Mouse (Mus musculus): ENCODE measurements at regions not wholly inside any gene's neighbourhood (a gene's known extent, or its start where the extent isn't known, plus 50 kb on each side); places are given as distances from the start of the nearest gene placed in this dataset.

- Histone ChIP-seq H3K4me3 (ENCODE audit: low read depth, low read length) (no peak overlapping the region), H3K9me3 (replicated peaks; ENCODE audit: control insufficient read depth, insufficient read depth, low read length, poor library complexity, severe bottlenecking) (no peaks in the 10 kb centered on the region), H3K27ac (ENCODE audit: insufficient read depth, low read length) (no peak overlapping the region), H3K4me1 (ENCODE audit: control insufficient read depth, insufficient read depth, low read length) (no peaks in the 10 kb centered on the region), H3K9ac (ENCODE audit: low read depth, poor library complexity, severe bottlenecking) (no peak overlapping the region), H3K27me3 (ENCODE audit: control insufficient read depth, insufficient read depth, low read length, poor library complexity, severe bottlenecking) (no peaks in the 10 kb centered on the region), H3K36me3 (ENCODE audit: control insufficient read depth, insufficient read depth, low read length, poor library complexity, severe bottlenecking) (no peaks in the 10 kb centered on the region)
- TF ChIP-seq EP300 (IDR thresholded peaks at IDR 0.05; ENCODE audit: insufficient read depth, low read depth, low read length) = no peak
- no peak for TF ChIP-seq POLR2A (IDR thresholded peaks at IDR 0.05; ENCODE audit: insufficient read depth, low read length)
These were observed 67.0 kb upstream of the Ssx2ip start for GRCm38 (mm10) chr3:146337429-146337828.

- H3K27me3 ChIP-seq (ENCODE audit: control insufficient read depth, insufficient read depth, low read length, poor library complexity, severe bottlenecking) = no peaks in the 10 kb centered on the region
- TF ChIP-seq POLR2A (IDR thresholded peaks at IDR 0.05; ENCODE audit: insufficient read depth, low read length) (no peak), EP300 (IDR thresholded peaks at IDR 0.05; ENCODE audit: insufficient read depth, low read depth, low read length) (no peak), CTCF (IDR thresholded peaks at IDR 0.05; ENCODE audit: low read depth, low read length) (no peak)
- no peaks in the 10 kb centered on the region for H3K9me3 ChIP-seq (replicated peaks; ENCODE audit: control insufficient read depth, insufficient read depth, low read length, poor library complexity, severe bottlenecking)
- no peaks in the 10 kb centered on the region for H3K36me3 ChIP-seq (ENCODE audit: control insufficient read depth, insufficient read depth, low read length, poor library complexity, severe bottlenecking)
- no peaks in the 10 kb centered on the region for H3K4me1 ChIP-seq (ENCODE audit: control insufficient read depth, insufficient read depth, low read length)
- no peak overlapping the region for H3K9ac ChIP-seq (ENCODE audit: low read depth, poor library complexity, severe bottlenecking)
- H3K27ac ChIP-seq (ENCODE audit: insufficient read depth, low read length) = no peak overlapping the region
- no peak overlapping the region for H3K4me3 ChIP-seq (ENCODE audit: low read depth, low read length)
These were observed 66.6 kb upstream of the Ssx2ip start for GRCm38 (mm10) chr3:146337861-146338281.

- no peaks in the 10 kb centered on the region for H3K9me3 ChIP-seq (replicated peaks; ENCODE audit: control insufficient read depth, insufficient read depth, low read length, poor library complexity, severe bottlenecking)
- H3K36me3 ChIP-seq (ENCODE audit: control insufficient read depth, insufficient read depth, low read length, poor library complexity, severe bottlenecking) = no peaks in the 10 kb centered on the region
- no peak overlapping the region for H3K4me3 ChIP-seq (ENCODE audit: low read depth, low read length)
- H3K4me1 ChIP-seq (ENCODE audit: control insufficient read depth, insufficient read depth, low read length) = no peaks in the 10 kb centered on the region
- no peak for TF ChIP-seq POLR2A (IDR thresholded peaks at IDR 0.05; ENCODE audit: insufficient read depth, low read length)
- TF ChIP-seq EP300 (IDR thresholded peaks at IDR 0.05; ENCODE audit: insufficient read depth, low read depth, low read length) = no peak
- no peak for TF ChIP-seq CTCF (IDR thresholded peaks at IDR 0.05; ENCODE audit: low read depth, low read length)
- no peak overlapping the region for H3K27ac ChIP-seq (ENCODE audit: insufficient read depth, low read length)
- H3K9ac ChIP-seq (ENCODE audit: low read depth, poor library complexity, severe bottlenecking) = no peak overlapping the region
- H3K27me3 ChIP-seq (ENCODE audit: control insufficient read depth, insufficient read depth, low read length, poor library complexity, severe bottlenecking) = no peaks in the 10 kb centered on the region
These were observed 66.0 kb upstream of the Ssx2ip start for GRCm38 (mm10) chr3:146338445-146338844.

DNA sequence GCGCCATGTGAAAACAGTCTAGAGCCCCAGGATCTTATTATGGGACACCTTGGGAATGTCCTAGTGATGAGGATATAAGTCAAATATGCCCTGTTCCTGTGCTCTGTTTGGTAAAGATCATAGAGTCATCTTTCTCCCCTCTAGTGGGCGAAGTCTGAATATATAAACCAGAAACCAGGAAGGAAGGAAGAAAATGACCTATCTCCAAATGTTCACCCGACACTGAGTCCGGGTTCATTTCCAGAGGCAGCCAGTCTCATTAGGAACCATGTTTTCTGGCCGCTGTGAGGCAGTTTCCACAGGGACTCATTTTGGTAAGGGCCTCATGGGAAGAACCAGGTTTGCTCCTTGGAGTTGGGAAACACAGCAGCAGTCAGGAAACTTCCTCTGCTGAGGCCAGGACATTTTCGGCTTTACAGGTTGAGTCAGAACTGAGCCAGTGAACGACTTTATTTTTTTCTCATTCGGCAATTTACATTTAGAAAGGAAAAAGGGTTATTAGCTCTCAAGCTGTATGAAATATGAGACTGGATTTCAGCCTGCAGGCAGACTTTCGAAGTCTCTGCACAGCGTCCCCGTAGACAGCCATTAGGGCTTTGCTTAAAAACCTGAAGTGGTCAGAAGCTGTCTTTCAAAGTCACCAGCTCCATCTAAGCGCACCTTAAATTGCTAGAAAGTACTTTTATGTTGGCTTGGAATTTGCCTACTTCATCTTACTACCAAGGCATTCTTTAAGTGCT is 64.0 kb upstream of the Ssx2ip start:
- Histone ChIP-seq H3K27me3 (ENCODE audit: control insufficient read depth, insufficient read depth, low read length, poor library complexity, severe bottlenecking) (no peaks in the 10 kb centered on the region), H3K27ac (ENCODE audit: insufficient read depth, low read length) (no peak overlapping the region)
- no peak for TF ChIP-seq CTCF (IDR thresholded peaks at IDR 0.05; ENCODE audit: low read depth, low read length)
- no peak for TF ChIP-seq EP300 (IDR thresholded peaks at IDR 0.05; ENCODE audit: insufficient read depth, low read depth, low read length)
- no peak for TF ChIP-seq POLR2A (IDR thresholded peaks at IDR 0.05; ENCODE audit: insufficient read depth, low read length)

DNA sequence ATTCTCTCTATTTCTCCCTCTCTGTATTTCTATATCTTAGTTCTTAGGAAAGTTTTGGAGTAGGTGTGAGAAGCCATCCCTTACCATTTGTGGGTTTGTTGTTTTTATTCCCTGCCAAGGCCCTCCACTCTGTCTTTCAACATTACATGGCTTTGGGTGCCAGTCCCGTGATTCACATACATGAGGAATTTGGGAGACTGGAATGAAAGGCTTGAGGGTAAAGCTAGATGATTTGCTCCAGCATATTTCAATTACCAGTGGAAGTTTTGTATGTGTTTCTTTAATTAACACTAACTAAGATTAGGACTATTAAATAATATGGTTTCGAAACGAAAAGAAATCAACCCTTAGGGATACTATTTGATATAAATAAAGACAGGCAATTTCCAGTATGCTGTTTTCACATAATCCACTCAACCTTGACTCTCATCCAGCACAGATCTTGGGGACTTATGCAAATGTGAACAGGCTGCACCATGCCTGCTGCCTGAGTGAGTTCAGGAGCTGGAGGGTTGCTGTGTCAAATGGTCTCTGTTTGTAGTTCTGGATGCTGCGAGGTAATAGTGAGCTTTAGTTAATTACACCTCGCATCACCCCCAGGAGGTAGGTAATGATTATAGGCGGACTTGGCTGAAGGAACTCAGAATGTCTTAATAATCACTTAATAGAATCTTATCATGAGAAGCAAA is 62.6 kb upstream of the Ssx2ip start:
- Histone ChIP-seq H3K4me3 (ENCODE audit: low read depth, low read length) (no peak overlapping the region), H3K9ac (ENCODE audit: low read depth, poor library complexity, severe bottlenecking) (no peak overlapping the region), H3K27ac (ENCODE audit: insufficient read depth, low read length) (no peak overlapping the region), H3K4me1 (ENCODE audit: control insufficient read depth, insufficient read depth, low read length) (no peaks in the 10 kb centered on the region), H3K36me3 (ENCODE audit: control insufficient read depth, insufficient read depth, low read length, poor library complexity, severe bottlenecking) (no peaks in the 10 kb centered on the region), H3K9me3 (replicated peaks; ENCODE audit: control insufficient read depth, insufficient read depth, low read length, poor library complexity, severe bottlenecking) (no peaks in the 10 kb centered on the region), H3K27me3 (ENCODE audit: control insufficient read depth, insufficient read depth, low read length, poor library complexity, severe bottlenecking) (no peaks in the 10 kb centered on the region)
- TF ChIP-seq EP300 (IDR thresholded peaks at IDR 0.05; ENCODE audit: insufficient read depth, low read depth, low read length) = no peak
- TF ChIP-seq POLR2A (IDR thresholded peaks at IDR 0.05; ENCODE audit: insufficient read depth, low read length) = no peak
- TF ChIP-seq CTCF (IDR thresholded peaks at IDR 0.05; ENCODE audit: low read depth, low read length) = no peak

More for the DNA sequence above, 64.0 kb upstream of the Ssx2ip start:
- no peak overlapping the region for H3K4me3 ChIP-seq (ENCODE audit: low read depth, low read length)
- H3K36me3 ChIP-seq (ENCODE audit: control insufficient read depth, insufficient read depth, low read length, poor library complexity, severe bottlenecking) = no peaks in the 10 kb centered on the region
- no peaks in the 10 kb centered on the region for H3K9me3 ChIP-seq (replicated peaks; ENCODE audit: control insufficient read depth, insufficient read depth, low read length, poor library complexity, severe bottlenecking)
- H3K9ac ChIP-seq (ENCODE audit: low read depth, poor library complexity, severe bottlenecking) = no peak overlapping the region
- H3K4me1 ChIP-seq (ENCODE audit: control insufficient read depth, insufficient read depth, low read length) = no peaks in the 10 kb centered on the region

DNA sequence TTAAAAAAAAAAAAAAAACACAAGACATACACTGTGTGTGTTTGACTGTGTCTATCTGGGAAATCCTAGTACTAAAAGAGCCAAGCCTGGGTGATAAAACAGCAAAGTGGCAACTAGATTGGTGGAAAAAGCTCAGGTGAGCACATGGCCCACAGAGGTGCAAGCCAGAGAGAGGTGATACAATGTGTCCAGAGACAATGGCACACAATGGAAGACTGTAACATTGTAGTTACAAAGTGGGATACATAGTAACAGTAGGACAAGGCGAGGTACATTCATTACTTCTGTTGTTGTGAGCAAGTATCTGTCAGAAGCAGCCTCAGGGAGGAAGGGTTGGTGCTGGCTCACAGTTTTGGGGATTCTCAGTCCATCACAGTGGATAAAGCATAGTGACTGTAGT is 61.7 kb upstream of the Ssx2ip start:
- H3K36me3 ChIP-seq (ENCODE audit: control insufficient read depth, insufficient read depth, low read length, poor library complexity, severe bottlenecking) = no peaks in the 10 kb centered on the region
- no peak overlapping the region for H3K27ac ChIP-seq (ENCODE audit: insufficient read depth, low read length)
- H3K9ac ChIP-seq (ENCODE audit: low read depth, poor library complexity, severe bottlenecking) = no peak overlapping the region
- H3K4me3 ChIP-seq (ENCODE audit: low read depth, low read length) = no peak overlapping the region
- TF ChIP-seq CTCF (IDR thresholded peaks at IDR 0.05; ENCODE audit: low read depth, low read length) = no peak
- TF ChIP-seq POLR2A (IDR thresholded peaks at IDR 0.05; ENCODE audit: insufficient read depth, low read length) = no peak
- TF ChIP-seq EP300 (IDR thresholded peaks at IDR 0.05; ENCODE audit: insufficient read depth, low read depth, low read length) = no peak
- no peaks in the 10 kb centered on the region for H3K9me3 ChIP-seq (replicated peaks; ENCODE audit: control insufficient read depth, insufficient read depth, low read length, poor library complexity, severe bottlenecking)
- H3K4me1 ChIP-seq (ENCODE audit: control insufficient read depth, insufficient read depth, low read length) = no peaks in the 10 kb centered on the region
- H3K27me3 ChIP-seq (ENCODE audit: control insufficient read depth, insufficient read depth, low read length, poor library complexity, severe bottlenecking) = no peaks in the 10 kb centered on the region

All from ES-Bruce4 (cell line).